Mouse (Mus musculus) macrophage (primary cell): Measurements from ENCODE around the gene Fyb. TPM values are rescaled to one million over a fixed set of nuclear protein-coding genes. Genes with fewer than 3 reads are reported as not detected.
A peak's percentile ranks its signal among the peaks of the same experiment; 100 is the strongest.

Experiments used
- H3K27ac ChIP-seq: fragments of 350-480 bp; formaldehyde crosslinking; 2 replicates; pipeline ENCODE4 v1.9.0; 2021
- H3K36me3 ChIP-seq: fragments of 350-480 bp; formaldehyde crosslinking; 2 replicates; pipeline ENCODE4 v1.9.0; 2021; ENCODE audit errors: inconsistent target
- H3K4me3 ChIP-seq: fragments of 350-480 bp; formaldehyde crosslinking; 2 replicates; pipeline ENCODE4 v1.9.0; 2021; ENCODE audit errors: inconsistent target
- H3K79me2 ChIP-seq: fragments of 350-480 bp; formaldehyde crosslinking; 2 replicates; pipeline ENCODE4 v1.9.0; 2021; ENCODE audit errors: inconsistent target
- WGBS: methylation state at CpG from one replicate; pipeline ENCODE4 v1.1.7; 2026; ENCODE audit warnings: inconsistent platforms; ENCODE audit not compliant: missing documents; 5-methylcytosine and 5-hydroxymethylcytosine counted together
- polyA plus RNA-seq: library from polyadenylated mRNA; stranded (reverse); fragments of 250-400 nt; gene quantifications from 3 replicates; pipeline ENCODE4 v1.2.4, GENCODE M21; 2018; ENCODE audit warnings: inconsistent platforms

The Fyb gene
- polyA plus RNA-seq, 1 experiment from 2014 or later = 786 TPM

- Histone ChIP-seq H3K79me2 (peaks cover 69% of the 10 kb centered on the region; the same call in 1 of the 2 replicates), H3K4me3 (no peak overlapping the region), H3K27ac (no peak overlapping the region), H3K36me3 (no peaks in the 10 kb centered on the region)
- WGBS = 98% methylated on average over 7 of the region's 7 CpGs
Observed at GRCm38 (mm10) chr15:6551875-6552274, 29.2 kb downstream of the Fyb start.

- no peak overlapping the region for H3K4me3 ChIP-seq
- 3% methylated on average over 4 of the region's 4 CpGs for WGBS
- H3K79me2 ChIP-seq = peaks cover 78% of the 10 kb centered on the region
- no peaks in the 10 kb centered on the region for H3K36me3 ChIP-seq
- peak overlapping the region; percentile 79 for H3K27ac ChIP-seq
Observed at GRCm38 (mm10) chr15:6554742-6555141, 32.1 kb downstream of the Fyb start.

- Histone ChIP-seq H3K27ac (peak overlapping the region; percentile 79), H3K4me3 (no peak overlapping the region), H3K79me2 (peaks cover 78% of the 10 kb centered on the region), H3K36me3 (no peaks in the 10 kb centered on the region)
- 3% methylated on average over 2 of the region's 2 CpGs for WGBS
Observed at GRCm38 (mm10) chr15:6555536-6555935, 32.9 kb downstream of the Fyb start.

GRCm38 (mm10) chr15:6556272-6556671 is 33.6 kb downstream of the Fyb start:
- Histone ChIP-seq H3K4me3 (no peak overlapping the region), H3K27ac (peak overlapping the region; percentile 79), H3K79me2 (peaks cover 78% of the 10 kb centered on the region), H3K36me3 (no peaks in the 10 kb centered on the region)
- WGBS = 48% methylated on average over 4 of the region's 4 CpGs

GRCm38 (mm10) chr15:6556911-6557310 is 34.3 kb downstream of the Fyb start:
- H3K36me3 ChIP-seq = no peaks in the 10 kb centered on the region
- no peak overlapping the region for H3K4me3 ChIP-seq
- H3K27ac ChIP-seq = peak overlapping the region; percentile 79
- peaks cover 72% of the 10 kb centered on the region for H3K79me2 ChIP-seq
- WGBS = 20% methylated on average over 6 of the region's 6 CpGs

GRCm38 (mm10) chr15:6557552-6557951 is 34.9 kb downstream of the Fyb start:
- H3K27ac ChIP-seq = peak overlapping the region; percentile 79

GRCm38 (mm10) chr15:6559188-6559587 is 36.5 kb downstream of the Fyb start:
- WGBS = 91% methylated on average over 9 of the region's 9 CpGs
- Histone ChIP-seq H3K4me3 (no peak overlapping the region), H3K79me2 (peaks cover 63% of the 10 kb centered on the region), H3K27ac (no peak overlapping the region), H3K36me3 (no peaks in the 10 kb centered on the region)

More at GRCm38 (mm10) chr15:6557552-6557951, 34.9 kb downstream of the Fyb start:
- 83% methylated on average over 4 of the region's 4 CpGs for WGBS
- H3K4me3 ChIP-seq = no peak overlapping the region
- H3K36me3 ChIP-seq = no peaks in the 10 kb centered on the region
- peaks cover 65% of the 10 kb centered on the region for H3K79me2 ChIP-seq

- Histone ChIP-seq H3K4me3 (no peak overlapping the region), H3K27ac (no peak overlapping the region), H3K36me3 (no peaks in the 10 kb centered on the region), H3K79me2 (peaks cover 71% of the 10 kb centered on the region)
- 93% methylated on average over 7 of the region's 10 CpGs for WGBS
Observed at GRCm38 (mm10) chr15:6560696-6561095, 38.0 kb downstream of the Fyb start.

GRCm38 (mm10) chr15:6562161-6562560 is 39.5 kb downstream of the Fyb start:
- Histone ChIP-seq H3K36me3 (no peaks in the 10 kb centered on the region), H3K4me3 (no peak overlapping the region; the same call in 1 of the 2 replicates), H3K27ac (peak overlapping the region; percentile 99), H3K79me2 (peaks cover 78% of the 10 kb centered on the region)
- 6% methylated on average over 4 of the region's 4 CpGs for WGBS

GRCm38 (mm10) chr15:6562629-6563028 is 40.0 kb downstream of the Fyb start:
- H3K27ac ChIP-seq = peak overlapping the region; percentile 99
- no peak overlapping the region for H3K4me3 ChIP-seq
- peaks cover 78% of the 10 kb centered on the region for H3K79me2 ChIP-seq
- WGBS = 7% methylated on average over 2 of the region's 2 CpGs
- no peaks in the 10 kb centered on the region for H3K36me3 ChIP-seq

GRCm38 (mm10) chr15:6564977-6565421 is 42.3 kb downstream of the Fyb start:
- Histone ChIP-seq H3K79me2 (peaks cover 61% of the 10 kb centered on the region), H3K27ac (peak overlapping the region; percentile 99), H3K36me3 (no peaks in the 10 kb centered on the region), H3K4me3 (no peak overlapping the region)
- WGBS = 22% methylated on average over 11 of the region's 11 CpGs

GRCm38 (mm10) chr15:6565873-6566272 is 43.2 kb downstream of the Fyb start:
- no peak overlapping the region for H3K4me3 ChIP-seq
- peaks cover 61% of the 10 kb centered on the region for H3K79me2 ChIP-seq
- peak overlapping the region; percentile 99 for H3K27ac ChIP-seq
- H3K36me3 ChIP-seq = no peaks in the 10 kb centered on the region
- 95% methylated on average over 4 of the region's 4 CpGs for WGBS

GRCm38 (mm10) chr15:6567993-6568392 is 45.3 kb downstream of the Fyb start:
- no peak overlapping the region for H3K4me3 ChIP-seq
- peaks cover 76% of the 10 kb centered on the region for H3K79me2 ChIP-seq
- WGBS = 92% methylated on average over 5 of the region's 5 CpGs
- H3K36me3 ChIP-seq = peaks cover 3% of the 10 kb centered on the region; the same call in 1 of the 2 replicates
- peak overlapping the region; percentile 99 for H3K27ac ChIP-seq

- H3K36me3 ChIP-seq = peaks cover 8% of the 10 kb centered on the region; the same call in 1 of the 2 replicates
- 88% methylated on average over 3 of the region's 3 CpGs for WGBS
- H3K79me2 ChIP-seq = peaks cover 76% of the 10 kb centered on the region
- peak overlapping the region; percentile 99 for H3K27ac ChIP-seq
- H3K4me3 ChIP-seq = no peak overlapping the region
Observed at GRCm38 (mm10) chr15:6568605-6569004, 46.0 kb downstream of the Fyb start.

GRCm38 (mm10) chr15:6569074-6569473 is 46.4 kb downstream of the Fyb start:
- H3K4me3 ChIP-seq = peak overlapping the region; percentile 62
- 1% methylated on average over 5 of the region's 5 CpGs for WGBS
- H3K27ac ChIP-seq = peak overlapping the region; percentile 99
- peaks cover 76% of the 10 kb centered on the region for H3K79me2 ChIP-seq
- H3K36me3 ChIP-seq = peaks cover 8% of the 10 kb centered on the region; the same call in 1 of the 2 replicates
